Mouse (Mus musculus) T-helper 17 cell (primary cell): ENCODE results near the gene Rtl10.

Experiments used
- in situ Hi-C, 2 experiments: fragments of 300-600 bp; cut with MboI, MseI; formaldehyde crosslinking; loops; 1 replicate in 1 of 2; 2 replicates in 1 of 2; pipeline ENCODE4 v1.15.1; 2025; ENCODE audit warnings: high pct_unique_total_duplicates in 2 of 2

Rtl10 gene

GRCm38 (mm10) chr16:18498558-18498990, at the start of gene Rtl10, which contains the start of gene Gnb1l:
Gene Rtl10 (plus strand): TSS chr16:18498901.
Gene Gnb1l (plus strand): TSS chr16:18498713.
- in situ Hi-C loops: no loop called here

DNA sequence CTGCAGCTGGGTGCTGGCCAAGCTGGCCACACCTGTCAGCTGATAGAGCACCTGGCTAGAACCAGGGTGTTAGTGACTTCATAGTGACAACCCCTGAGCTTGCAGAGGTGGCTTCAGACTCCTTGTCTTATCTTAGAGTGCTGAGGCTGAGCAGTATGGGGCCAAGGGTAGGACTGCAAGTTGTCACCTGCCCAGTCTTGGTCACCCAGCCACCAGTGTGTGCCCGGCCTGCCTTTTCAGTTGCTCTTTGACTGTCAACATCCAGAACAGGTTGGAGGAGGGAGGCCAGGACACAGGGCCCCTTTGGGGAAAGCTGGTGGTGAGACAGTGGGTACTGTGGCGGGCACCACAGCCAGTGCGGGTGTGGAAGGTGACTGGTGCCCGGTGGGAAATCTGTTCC, 49.7 kb upstream of the Rtl10 start:
- in situ Hi-C loops: no loop called here

DNA sequence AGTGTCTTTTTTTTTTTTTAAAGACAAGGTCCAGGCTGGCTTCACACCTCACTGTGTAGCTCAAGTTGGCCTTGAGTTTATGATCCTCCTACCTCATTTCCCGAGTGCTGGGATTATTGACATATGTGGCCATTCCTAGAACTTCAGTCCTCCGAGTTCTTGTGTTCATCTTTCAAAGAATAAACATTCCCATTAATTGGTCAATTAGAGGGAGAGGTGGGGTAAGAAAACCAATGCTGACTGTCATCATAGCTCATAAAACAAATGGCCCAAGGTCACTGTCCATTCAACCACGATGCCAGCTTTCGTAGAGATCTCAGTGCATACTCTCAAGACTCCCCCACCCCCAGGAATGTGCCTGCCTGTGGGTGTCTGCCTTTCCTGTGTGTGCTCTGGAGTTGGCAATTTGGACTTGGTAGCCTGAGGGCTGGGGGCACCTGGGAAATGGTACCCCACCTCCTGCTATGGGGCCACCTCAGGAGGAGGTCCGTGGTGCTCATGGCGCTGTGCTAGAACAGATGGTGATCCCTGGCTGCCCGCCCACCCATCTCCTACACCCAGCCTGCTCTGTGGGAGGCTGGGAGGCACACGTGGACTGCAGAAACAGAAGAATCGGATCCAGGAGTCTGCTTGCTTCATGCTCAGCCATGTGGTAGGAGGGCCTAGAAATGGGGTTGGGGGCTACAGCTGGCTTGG, 47.1 kb upstream of the Rtl10 start:
- in situ Hi-C loops: loop anchor here in 1 of 2 experiments (5.0 kb wide), 1 partner anchor 171 kb away; the partner anchor contains the start of gene Gp1bb

DNA sequence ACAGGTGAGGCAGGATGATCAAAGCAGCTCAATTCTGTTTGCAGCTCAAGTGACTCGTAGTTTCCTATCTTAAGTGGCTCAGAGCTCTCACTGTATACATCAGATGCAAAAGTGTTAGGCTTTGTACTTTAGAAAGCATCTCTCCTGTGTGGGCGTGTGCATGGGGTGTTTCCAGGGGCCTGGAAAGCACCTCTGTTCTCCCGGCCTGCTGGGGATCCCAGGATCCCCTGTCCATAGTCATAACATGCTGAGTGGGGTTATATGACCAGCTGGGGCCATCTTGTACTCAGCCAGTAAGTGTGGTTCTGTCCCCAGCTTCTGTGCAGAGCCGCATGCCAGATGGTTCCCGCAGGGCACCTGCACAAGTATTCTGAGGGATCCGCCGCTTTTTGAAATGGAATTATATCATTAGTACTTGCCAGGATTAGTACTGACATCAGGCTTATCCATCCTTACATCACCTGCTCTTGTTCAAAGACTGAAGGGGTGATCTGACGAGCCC, 46.3 kb upstream of the Rtl10 start:
- in situ Hi-C loops: loop anchor here in 1 of 2 experiments (5.0 kb wide), 1 partner anchor 170 kb away; the partner anchor contains the start of gene Gp1bb

- in situ Hi-C loops: loop anchor here in 1 of 2 experiments (5.0 kb wide), 1 partner anchor 168 kb away; the partner anchor contains the start of gene Gp1bb
These were observed 44.9 kb upstream of the Rtl10 start for GRCm38 (mm10) chr16:18453846-18454245.

DNA sequence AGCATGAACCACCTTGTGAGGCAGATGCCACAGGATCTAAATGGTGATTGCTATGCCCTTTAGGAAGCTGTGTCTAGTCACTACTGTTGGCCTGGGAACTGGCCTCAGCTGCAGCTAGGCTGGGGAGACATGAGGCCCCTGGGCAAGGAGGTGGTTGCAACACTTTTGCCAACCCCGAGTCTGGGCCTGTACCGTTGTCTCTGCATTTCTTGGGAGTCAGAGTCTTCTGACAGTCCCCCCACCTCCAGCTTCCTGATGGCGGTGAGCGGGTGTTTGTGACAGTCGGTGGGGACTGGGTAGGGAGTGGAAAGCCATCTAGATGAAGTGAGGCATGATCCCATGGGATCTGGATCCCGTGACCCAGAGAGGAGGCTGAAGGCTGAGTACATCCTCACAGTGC, 43.3 kb upstream of the Rtl10 start:
- in situ Hi-C loops: no loop called here

- in situ Hi-C loops: no loop called here
These were observed 40.0 kb upstream of the Rtl10 start for GRCm38 (mm10) chr16:18458661-18459060.

- in situ Hi-C loops: no loop called here
These were observed 39.3 kb upstream of the Rtl10 start for GRCm38 (mm10) chr16:18459335-18459954.

DNA sequence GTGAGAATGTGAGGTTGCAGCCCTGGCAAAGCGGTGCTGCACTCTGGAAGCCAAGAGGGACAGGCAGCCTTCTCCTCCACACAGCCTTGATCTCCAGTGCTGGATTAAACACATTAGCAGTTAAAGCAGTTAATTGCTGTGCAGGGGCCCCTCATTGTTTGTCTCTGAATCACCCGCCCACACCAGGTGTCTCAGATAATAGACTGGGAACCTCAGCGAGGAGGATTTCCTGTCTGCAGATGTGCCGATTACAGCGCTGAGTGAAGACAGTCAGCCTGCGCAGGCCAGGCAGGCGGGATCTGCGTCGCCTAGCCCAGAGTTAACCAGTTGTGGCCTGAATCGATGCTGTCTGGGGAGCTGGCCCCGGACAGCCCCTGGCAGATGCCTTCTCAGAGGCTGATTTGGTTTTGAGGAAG, 38.7 kb upstream of the Rtl10 start:
- in situ Hi-C loops: loop anchor here in 1 of 2 experiments (10.0 kb wide), 1 partner anchor 315 kb away; the partner anchor contains the start of gene Cldn5

DNA sequence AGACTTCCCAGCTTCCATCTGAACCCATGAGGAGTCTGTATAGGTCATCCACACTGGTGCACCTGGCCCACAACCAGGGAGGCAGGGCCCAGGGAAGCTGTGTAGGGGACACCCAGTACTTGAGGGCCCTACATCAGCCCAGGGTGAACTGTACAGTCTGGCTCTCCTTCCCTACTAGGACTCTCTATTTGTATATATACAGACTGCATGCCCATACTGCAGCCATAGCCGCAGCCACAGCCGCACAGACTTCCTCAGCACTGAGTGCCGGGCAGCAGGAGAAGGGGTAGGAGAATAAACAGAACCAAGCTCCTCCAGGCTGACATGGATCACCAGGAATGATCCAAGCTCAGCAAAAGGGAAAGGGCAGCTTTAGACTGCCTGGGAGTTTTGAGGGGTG, 37.9 kb upstream of the Rtl10 start:
- in situ Hi-C loops: loop anchor here in 1 of 2 experiments (10.0 kb wide), 1 partner anchor 314 kb away; the partner anchor contains the start of gene Cldn5

DNA sequence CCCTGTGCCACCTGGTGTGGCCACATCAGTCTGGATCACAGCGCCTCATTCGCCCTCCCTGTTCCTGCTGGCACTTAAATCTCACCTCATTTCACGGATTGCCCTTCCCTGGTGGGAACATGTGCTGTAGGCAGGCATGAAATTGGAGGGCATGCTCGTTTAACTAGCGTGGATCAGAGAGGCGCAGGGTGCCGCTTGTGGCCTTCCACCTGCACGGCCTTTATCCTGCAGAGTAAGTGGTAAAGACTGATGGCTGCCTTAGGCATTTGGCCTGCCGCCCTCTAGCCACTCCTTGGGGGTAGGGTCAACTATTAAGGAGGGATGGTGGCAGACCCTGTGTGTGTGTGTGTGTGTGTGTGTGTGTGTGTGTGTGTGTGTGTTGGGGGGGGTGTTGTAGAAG, 36.7 kb upstream of the Rtl10 start:
- in situ Hi-C loops: loop anchor here in 1 of 2 experiments (10.0 kb wide), 1 partner anchor 313 kb away; the partner anchor contains the start of gene Cldn5

DNA sequence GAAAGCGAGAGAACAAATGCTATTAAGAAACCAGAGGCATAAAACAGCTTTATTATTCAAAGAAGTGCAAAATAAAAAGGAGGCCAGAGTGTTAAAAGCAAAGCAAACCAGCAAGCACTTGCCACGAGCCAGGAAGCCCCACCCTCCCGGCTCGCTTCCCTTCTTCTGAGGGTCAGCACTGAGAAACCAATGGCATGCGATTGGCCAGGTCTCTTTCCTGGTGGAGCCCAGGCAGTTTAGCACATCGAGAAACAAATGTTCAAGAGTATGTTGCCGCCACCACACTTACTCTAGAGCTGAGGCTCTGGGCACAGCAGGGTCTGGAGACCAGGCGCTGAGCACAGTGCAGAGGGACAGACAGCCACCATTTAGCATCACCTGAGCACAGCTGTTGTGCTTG, 36.1 kb upstream of the Rtl10 start:
- in situ Hi-C loops: loop anchor here in 1 of 2 experiments (10.0 kb wide), 1 partner anchor 312 kb away; the partner anchor contains the start of gene Cldn5

GRCm38 (mm10) chr16:18464271-18464670, 34.4 kb upstream of the Rtl10 start:
- in situ Hi-C loops: loop anchor here in 1 of 2 experiments (10.0 kb wide), 1 partner anchor 311 kb away; the partner anchor contains the start of gene Cldn5

DNA sequence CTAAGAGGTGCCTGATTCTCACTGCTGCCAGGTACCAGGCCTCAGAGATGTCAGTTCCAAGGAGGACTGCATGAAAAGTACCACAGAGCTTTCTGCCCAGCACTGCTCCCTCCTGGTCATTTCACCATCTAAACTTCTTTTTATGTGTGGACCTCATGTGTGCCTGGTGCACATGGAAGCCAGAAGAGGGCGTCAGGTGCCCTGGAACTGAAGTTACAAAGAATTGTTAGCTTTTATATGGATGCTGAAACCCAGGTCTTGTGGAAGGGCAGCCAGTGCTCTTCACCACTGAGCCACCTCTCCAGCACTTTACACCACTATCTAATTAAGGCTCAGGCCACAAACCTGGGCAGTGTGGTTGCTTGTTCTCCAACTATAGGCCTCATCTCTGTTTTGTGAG, 27.9 kb upstream of the Rtl10 start:
- in situ Hi-C loops: no loop called here

DNA sequence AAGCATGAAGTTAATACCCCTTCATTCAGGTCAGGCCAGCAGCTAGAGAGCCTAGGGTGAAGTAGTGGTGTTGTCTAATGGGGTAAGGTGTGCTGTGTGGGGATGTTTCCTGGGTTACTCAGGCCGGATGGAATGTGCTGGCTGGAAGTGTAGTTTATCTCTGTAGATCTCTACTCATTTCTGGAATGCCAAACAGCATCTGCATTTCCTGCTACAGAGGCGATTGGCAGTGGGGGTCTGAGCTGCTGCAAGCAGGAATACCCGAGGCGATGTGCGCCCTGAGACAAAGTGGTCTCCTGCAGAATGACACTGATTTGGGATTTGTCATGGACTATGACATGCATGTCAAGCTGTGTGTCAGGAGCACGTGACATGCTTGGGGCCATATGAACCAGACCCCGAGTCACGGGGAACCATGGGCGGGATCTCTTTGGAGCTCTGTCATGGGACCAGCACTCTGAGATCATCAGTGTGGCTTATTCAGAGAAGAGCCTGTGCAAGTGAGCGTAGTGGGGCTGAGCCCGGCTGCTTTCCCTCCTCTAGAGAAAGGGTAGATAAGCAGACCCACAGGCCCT, 27.2 kb upstream of the Rtl10 start:
- in situ Hi-C loops: no loop called here

DNA sequence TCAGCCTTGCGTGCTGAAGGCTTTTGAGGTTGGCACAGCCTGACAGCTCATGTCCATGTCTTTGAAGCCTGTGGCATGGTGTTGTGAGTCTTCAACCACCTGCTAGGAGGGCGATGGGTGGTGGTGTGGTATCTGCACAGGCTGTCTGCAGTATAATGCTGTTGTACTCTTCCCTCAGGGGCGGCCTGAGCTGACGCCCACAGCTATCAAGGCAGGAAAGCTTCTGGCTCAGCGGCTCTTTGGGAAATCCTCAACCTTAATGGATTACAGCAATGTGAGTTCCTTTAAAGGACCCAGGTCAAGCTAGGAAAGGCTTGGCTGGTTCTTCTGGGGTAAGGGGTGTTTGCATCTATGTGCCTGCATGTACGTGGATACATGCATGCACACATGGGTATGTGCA, 26.7 kb upstream of the Rtl10 start:
- in situ Hi-C loops: no loop called here

- in situ Hi-C loops: no loop called here
These were observed 26.3 kb upstream of the Rtl10 start for GRCm38 (mm10) chr16:18472416-18472815.

GRCm38 (mm10) chr16:18472976-18473375, 25.7 kb upstream of the Rtl10 start:
- in situ Hi-C loops: no loop called here

GRCm38 (mm10) chr16:18474021-18474420, 24.7 kb upstream of the Rtl10 start:
- in situ Hi-C loops: no loop called here

DNA sequence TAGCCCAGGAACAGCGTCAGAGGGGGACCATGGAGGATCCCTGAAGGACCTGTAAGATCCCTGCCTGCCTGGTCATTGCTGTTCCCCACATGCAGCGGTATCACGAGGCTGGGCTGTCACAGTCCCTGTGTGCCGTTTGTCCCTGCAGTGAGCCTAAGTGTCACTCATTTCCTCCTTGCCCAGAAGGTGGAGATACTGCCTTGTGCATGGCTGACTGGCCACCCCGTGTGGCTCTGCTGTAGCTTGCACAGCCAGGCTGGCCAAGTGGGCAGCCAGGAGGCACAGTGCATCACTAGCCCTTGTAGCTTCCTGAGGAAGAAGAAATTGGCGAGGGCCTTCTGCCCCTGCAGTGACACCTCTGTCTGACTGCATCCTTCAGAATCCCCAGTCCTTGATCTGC, 20.7 kb upstream of the Rtl10 start:
- in situ Hi-C loops: no loop called here

DNA sequence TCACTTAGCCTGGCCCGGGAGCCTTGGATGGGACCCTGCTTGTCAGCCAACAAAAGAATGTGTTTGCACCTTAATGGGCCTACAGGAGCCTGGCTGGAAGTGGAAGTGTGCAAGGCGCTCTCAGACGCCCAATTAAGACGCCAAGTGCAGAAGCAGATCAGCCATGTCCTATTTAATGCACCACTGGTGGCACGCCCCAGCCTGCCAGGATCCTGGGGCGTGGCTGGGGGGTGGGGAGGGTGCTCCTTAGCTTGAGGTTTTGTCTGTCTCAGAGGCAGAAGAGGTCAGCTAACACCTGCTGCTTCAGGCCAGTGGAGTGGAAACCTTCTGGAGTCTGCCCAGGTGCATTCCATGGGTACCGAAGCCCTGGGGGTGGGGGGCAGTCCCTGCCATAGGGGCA, 19.0 kb upstream of the Rtl10 start:
- in situ Hi-C loops: no loop called here

DNA sequence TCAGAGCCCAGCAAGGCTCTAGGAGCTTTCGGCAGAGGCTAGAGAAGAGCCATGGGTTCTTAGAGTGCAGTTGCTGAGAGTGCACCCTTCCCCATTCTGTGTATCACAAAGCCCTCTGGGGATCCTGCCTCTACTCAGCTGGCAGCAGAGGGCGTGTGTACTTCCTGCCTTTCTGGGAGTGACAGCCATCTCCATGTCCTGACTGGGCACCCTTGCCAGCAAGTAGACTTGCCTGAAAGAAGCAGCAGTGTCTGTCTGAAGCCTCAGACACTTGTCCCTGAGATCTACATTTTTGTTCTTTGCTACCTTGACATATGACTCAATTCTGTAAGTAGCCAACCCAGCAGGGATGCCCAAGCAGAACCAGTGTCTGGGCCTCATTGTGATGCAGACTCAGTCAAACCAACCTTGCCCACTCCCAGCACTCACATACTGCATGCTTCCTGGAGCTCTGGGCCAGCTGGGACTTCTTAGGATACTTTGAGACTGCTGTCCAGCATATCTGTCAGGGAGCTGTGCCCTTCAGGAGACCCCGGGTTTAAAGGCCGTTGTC, 17.7 kb upstream of the Rtl10 start:
- in situ Hi-C loops: no loop called here
